Comparison of ENCODE assay signal across 13 mouse cellular contexts in genomic region chr4:118001355-118001754, GRCm38 (mm10).
DNase-seq lines count a peak whose midpoint lies in the region; ATAC-seq lines count a peak whose summit lies in the region.
"Had no signal": no experiment of that assay in that cellular context is flagged by ENCODE, and none has a peak within 500 bp of the region (broad histone marks: within the 10 kb centered on the region; RNA-seq: fewer than 3 reads in every experiment).

No protein-coding gene starts in this region.

- DNase-seq in kidney, adult 11 months: peak; percentile 36
- DNase-seq in kidney, postnatal 10 days: no peak
- no peak for DNase-seq in intestine, embryonic 14.5 days (ENCODE audit: low spot score)
- no peak for DNase-seq in thymus, postnatal 36 days
- DNase-seq: cerebellum, postnatal 25 days; gastrocnemius, postnatal 36 days; lung, postnatal 36 days had no signal

- peak overlapping the region; percentile 34; the same call in 1 of the 2 replicates for H3K27ac ChIP-seq in intestine, embryonic 14.5 days (ENCODE audit: low read depth)
- H3K27ac ChIP-seq in kidney, embryonic 15.5 days: peak overlapping the region; percentile 43; the same call in 1 of the 2 replicates
- H3K27ac ChIP-seq in limb, embryonic 13.5 days: peak overlapping the region; percentile 55
- H3K27ac ChIP-seq in neural tube, embryonic 15.5 days (replicated peaks): no peak overlapping the region
- H3K27ac ChIP-seq: hindbrain, embryonic 10.5 days had no signal

- no peak for ATAC-seq in intestine, embryonic 14.5 days (replicated peaks; ENCODE audit: low FRiP score, low TSS enrichment, low read depth)
- ATAC-seq in kidney, embryonic 15.5 days (replicated peaks; ENCODE audit: low FRiP score): no peak
- no peak for ATAC-seq in limb, embryonic 13.5 days (ENCODE audit: low FRiP score, low read depth)
- no peak for ATAC-seq in neural tube, embryonic 15.5 days (ENCODE audit: low FRiP score)

- 78% methylated on average over 10 of the region's 10 CpGs for whole genome bisulfite sequencing in intestine, embryonic 14.5 days
- WGBS in kidney, embryonic 15.5 days: 66% methylated on average over 10 of the region's 10 CpGs
- WGBS in limb, embryonic 13.5 days: 58% methylated on average over 10 of the region's 10 CpGs
- WGBS in neural tube, embryonic 15.5 days: 78% methylated on average over 10 of the region's 10 CpGs

- H3K9me3 ChIP-seq in intestine, embryonic 14.5 days (ENCODE audit: control insufficient read depth, low read length): no peaks in the 10 kb centered on the region
- no peaks in the 10 kb centered on the region for H3K9me3 ChIP-seq in kidney, embryonic 15.5 days (replicated peaks)
- H3K9me3 ChIP-seq in limb, embryonic 13.5 days: no peaks in the 10 kb centered on the region
- H3K9me3 ChIP-seq in neural tube, embryonic 15.5 days (replicated peaks): no peaks in the 10 kb centered on the region
- H3K9me3 ChIP-seq: heart, embryonic 13.5 days; hindbrain, embryonic 10.5 days had no signal

- peaks cover 31% of the 10 kb centered on the region for H3K4me1 ChIP-seq in intestine, embryonic 14.5 days (replicated peaks; ENCODE audit: control insufficient read depth, insufficient read depth, low read length)
- H3K4me1 ChIP-seq in kidney, embryonic 15.5 days: peaks cover 44% of the 10 kb centered on the region
- H3K4me1 ChIP-seq in limb, embryonic 13.5 days: peaks cover 46% of the 10 kb centered on the region
- peaks cover 17% of the 10 kb centered on the region for H3K4me1 ChIP-seq in neural tube, embryonic 15.5 days

- no peak overlapping the region for H3K4me2 ChIP-seq in intestine, embryonic 14.5 days (ENCODE audit: low read length)
- H3K4me2 ChIP-seq in kidney, embryonic 15.5 days: no peak overlapping the region
- no peak overlapping the region for H3K4me2 ChIP-seq in limb, embryonic 13.5 days (replicated peaks)
- no peak overlapping the region for H3K4me2 ChIP-seq in neural tube, embryonic 15.5 days
- H3K4me2 ChIP-seq: heart, embryonic 13.5 days; midbrain, embryonic 11.5 days had no signal

- H3K4me3 ChIP-seq in intestine, embryonic 14.5 days (ENCODE audit: low read depth, low read length): no peak overlapping the region
- H3K4me3 ChIP-seq in kidney, embryonic 15.5 days (replicated peaks): no peak overlapping the region
- H3K4me3 ChIP-seq in limb, embryonic 13.5 days: no peak overlapping the region
- H3K4me3 ChIP-seq in neural tube, embryonic 15.5 days (replicated peaks): no peak overlapping the region
- H3K4me3 ChIP-seq: heart, embryonic 13.5 days; hindbrain, embryonic 10.5 days had no signal

- no peaks in the 10 kb centered on the region for H3K27me3 ChIP-seq in intestine, embryonic 14.5 days (replicated peaks; ENCODE audit: control insufficient read depth, insufficient read depth, low read length)
- no peaks in the 10 kb centered on the region for H3K27me3 ChIP-seq in kidney, embryonic 15.5 days
- peaks cover 17% of the 10 kb centered on the region for H3K27me3 ChIP-seq in limb, embryonic 13.5 days
- H3K27me3 ChIP-seq in neural tube, embryonic 15.5 days (replicated peaks): no peaks in the 10 kb centered on the region
- H3K27me3 ChIP-seq: heart, embryonic 13.5 days had no signal

- no peak overlapping the region for H3K9ac ChIP-seq in intestine, embryonic 14.5 days (ENCODE audit: low read length)
- no peak overlapping the region for H3K9ac ChIP-seq in kidney, embryonic 15.5 days
- no peak overlapping the region for H3K9ac ChIP-seq in limb, embryonic 13.5 days
- no peak overlapping the region for H3K9ac ChIP-seq in neural tube, embryonic 15.5 days (replicated peaks)
- H3K9ac ChIP-seq: heart, embryonic 13.5 days had no signal

- no peaks in the 10 kb centered on the region for H3K36me3 ChIP-seq in intestine, embryonic 14.5 days (ENCODE audit: control insufficient read depth, insufficient read depth, low read length)
- no peaks in the 10 kb centered on the region for H3K36me3 ChIP-seq in kidney, embryonic 15.5 days
- H3K36me3 ChIP-seq in limb, embryonic 13.5 days: no peaks in the 10 kb centered on the region
- no peaks in the 10 kb centered on the region for H3K36me3 ChIP-seq in neural tube, embryonic 15.5 days
- H3K36me3 ChIP-seq: heart, embryonic 13.5 days had no signal
